Mouse (Mus musculus) cerebellum, adult (tissue): ENCODE data around the gene Ifna7.
"Not testable (repeated sequence)": the region's sequence is repeated elsewhere in the genome, so short reads cannot be mapped to it uniquely, and the experiment has no call there.

Experiments
- ATAC-seq: cut with Nextera tagmentation; 2 replicates; pipeline ENCODE4 v1.9.2; 2017; ENCODE audit warnings: mild to moderate bottlenecking, moderate library complexity, mixed read lengths; ENCODE audit not compliant: insufficient number of reproducible peaks, low FRiP score, low TSS enrichment

Gene Ifna7

GRCm38 (mm10) chr4:88815928-88816327 lies at the start of gene Ifna7:
Ifna7 (plus strand) TSS chr4:88816228.
- ATAC-seq: no peak

GRCm38 (mm10) chr4:88773534-88773933 lies 42.5 kb upstream of the Ifna7 start, which contains the start of gene Gm13290:
Gm13290 (plus strand) TSS chr4:88773834.
- ATAC-seq: not testable (repeated sequence)

- ATAC-seq: not testable (repeated sequence)
Observed at GRCm38 (mm10) chr4:88776622-88777021, 39.4 kb upstream of the Ifna7 start, which contains the start of gene Gm13289. Gm13289 (plus strand) TSS chr4:88776922.

GRCm38 (mm10) chr4:88779550-88779949 lies 36.5 kb upstream of the Ifna7 start, which contains the start of gene Gm13272:
Gm13272 (plus strand) TSS chr4:88779850.
- ATAC-seq: not testable (repeated sequence)

- ATAC-seq: not testable (repeated sequence)
Observed at GRCm38 (mm10) chr4:88780320-88780719, 35.7 kb upstream of the Ifna7 start.

- not testable (repeated sequence) for ATAC-seq
Observed at GRCm38 (mm10) chr4:88781831-88782230, 34.2 kb upstream of the Ifna7 start, which contains the start of gene Ifnz. Ifnz (plus strand) TSS chr4:88782131.

GRCm38 (mm10) chr4:88782335-88782734 lies 33.7 kb upstream of the Ifna7 start:
- not testable (repeated sequence) for ATAC-seq

- not testable (repeated sequence) for ATAC-seq
Observed at GRCm38 (mm10) chr4:88785409-88785808, 30.6 kb upstream of the Ifna7 start, which contains the start of gene Gm13276. Gm13276 (plus strand) TSS chr4:88785709.

GRCm38 (mm10) chr4:88788402-88788801 lies 27.6 kb upstream of the Ifna7 start, which contains the start of gene Gm13277:
Gm13277 (plus strand) TSS chr4:88788632.
- ATAC-seq: not testable (repeated sequence)

- not testable (repeated sequence) for ATAC-seq
Observed at GRCm38 (mm10) chr4:88791250-88791649, 24.8 kb upstream of the Ifna7 start, which contains the start of gene Gm13278. Gm13278 (plus strand) TSS chr4:88791550.

GRCm38 (mm10) chr4:88793936-88794675 lies 21.9 kb upstream of the Ifna7 start, which contains the start of gene Gm13275:
Gm13275 (plus strand) TSS chr4:88794487.
- ATAC-seq: not testable (repeated sequence)

GRCm38 (mm10) chr4:88797097-88797496 lies 18.9 kb upstream of the Ifna7 start, which contains the start of gene Gm13279:
Gm13279 (plus strand) TSS chr4:88797397.
- ATAC-seq: not testable (repeated sequence)

- not testable (repeated sequence) for ATAC-seq
Observed at GRCm38 (mm10) chr4:88799365-88799764, 16.7 kb upstream of the Ifna7 start, which contains the start of gene Gm13285. Gm13285 (plus strand) TSS chr4:88799665.

GRCm38 (mm10) chr4:88802954-88803353 lies 13.1 kb upstream of the Ifna7 start, which contains the start of gene Gm13287:
Gm13287 (plus strand) TSS chr4:88803254.
- not testable (repeated sequence) for ATAC-seq

- not testable (repeated sequence) for ATAC-seq
Observed at GRCm38 (mm10) chr4:88805231-88805630, 10.8 kb upstream of the Ifna7 start, which contains the start of gene Gm13288. Gm13288 (plus strand) TSS chr4:88805531.

GRCm38 (mm10) chr4:88805761-88806160 lies 10.3 kb upstream of the Ifna7 start:
- not testable (repeated sequence) for ATAC-seq

- ATAC-seq: no peak
Observed at GRCm38 (mm10) chr4:88819659-88820058, 3.6 kb downstream of the Ifna7 start, which contains the start of gene Ifna11. Ifna11 (plus strand) TSS chr4:88819959.

GRCm38 (mm10) chr4:88822995-88823394 lies 7.0 kb downstream of the Ifna7 start:
- no peak for ATAC-seq

GRCm38 (mm10) chr4:88827116-88827515 lies 11.1 kb downstream of the Ifna7 start, which contains the start of gene Ifna6:
Ifna6 (plus strand) TSS chr4:88827416.
- ATAC-seq: not testable (repeated sequence)

GRCm38 (mm10) chr4:88830523-88830922 lies 14.5 kb downstream of the Ifna7 start:
- ATAC-seq: no peak

GRCm38 (mm10) chr4:88835225-88835624 lies 19.2 kb downstream of the Ifna7 start, which contains the start of gene Ifna5:
Ifna5 (plus strand) TSS chr4:88835525.
- ATAC-seq: not testable (repeated sequence)
